Mouse (Mus musculus) G1E (cell line): ENCODE results near the gene Slc22a14.

Experiments
- CTCF ChIP-seq: IDR thresholded peaks from 2 replicates; pipeline ENCODE4 v1.5.1; 2012; ENCODE audit warnings: low read depth, low read length, inconsistent platforms, mixed read lengths
- GATA1 ChIP-seq: IDR thresholded peaks from 2 replicates; pipeline ENCODE4 v1.6.1; 2012; ENCODE audit warnings: borderline replicate concordance, low read length, inconsistent platforms, mixed read lengths

DNA sequence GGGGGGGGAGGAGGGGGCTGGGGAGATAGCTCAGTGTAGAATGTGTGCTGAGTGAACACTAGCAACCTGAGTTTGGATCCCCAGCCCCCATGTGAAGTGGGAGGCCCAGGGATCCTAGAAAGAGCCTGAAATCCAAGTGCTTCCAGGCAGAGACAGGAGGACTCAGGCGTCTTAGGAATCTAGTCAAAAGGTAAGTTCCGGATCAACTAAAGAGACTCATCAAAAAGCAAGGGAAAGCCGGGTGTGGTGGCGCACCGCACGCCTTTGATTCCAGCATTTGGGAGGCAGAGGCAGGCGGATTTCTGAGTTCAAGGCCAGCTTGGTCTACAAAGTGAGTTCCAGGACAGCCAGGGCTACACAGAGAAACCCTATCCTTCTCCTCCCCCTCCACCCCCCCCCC is 44.9 kb downstream of the Slc22a14 start:
- TF ChIP-seq CTCF (no peak), GATA1 (no peak)
